Mouse (Mus musculus): ENCODE data around the gene Inpp5d. TPM values are rescaled to one million over a fixed set of nuclear protein-coding genes. Genes with fewer than 3 reads are reported as not detected.

The Inpp5d gene
- total RNA-seq, 2 experiments from 2014 or later = 21.7 to 22.1 TPM

DNA sequence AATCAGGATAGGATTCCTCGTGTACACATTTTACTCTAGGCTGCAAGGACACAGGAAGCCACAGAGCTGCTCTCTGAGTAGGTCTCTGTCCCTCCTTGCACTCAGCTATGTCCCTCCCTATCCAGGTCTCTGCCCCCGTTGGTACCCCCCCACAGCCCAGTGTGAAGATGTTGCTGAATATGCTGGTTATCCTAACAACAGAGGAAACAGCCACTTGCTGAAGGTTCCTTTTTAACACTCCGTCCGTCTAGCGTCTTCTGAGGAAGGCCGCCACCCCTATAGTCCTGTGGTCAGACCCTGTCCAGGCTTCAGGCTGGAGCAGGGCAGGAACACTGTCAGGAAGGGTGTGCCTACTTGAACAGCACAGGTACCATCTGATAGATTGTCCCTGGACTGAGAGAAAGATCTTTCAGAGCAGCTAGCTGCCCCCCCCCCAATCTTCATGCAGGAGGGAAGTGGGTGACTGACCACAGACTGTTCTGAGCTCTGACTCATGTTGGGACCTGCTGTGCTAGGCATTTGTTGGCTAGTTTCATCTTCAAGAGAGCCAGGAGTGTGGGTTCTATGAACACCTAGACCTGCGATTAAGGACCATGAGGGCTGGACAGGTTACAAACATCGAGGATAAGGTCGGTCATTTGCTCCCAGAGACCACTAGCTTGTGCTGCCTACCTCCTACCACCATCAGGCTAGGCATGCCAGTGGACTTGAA is 1.2 kb downstream of the Inpp5d start:
- DNase-seq (ENCODE audit: low spot score in 2 of 2) = peak in 1 of 2 experiments; percentile 19
- intact Hi-C loops (cut with DNase I) = no loop called here

DNA sequence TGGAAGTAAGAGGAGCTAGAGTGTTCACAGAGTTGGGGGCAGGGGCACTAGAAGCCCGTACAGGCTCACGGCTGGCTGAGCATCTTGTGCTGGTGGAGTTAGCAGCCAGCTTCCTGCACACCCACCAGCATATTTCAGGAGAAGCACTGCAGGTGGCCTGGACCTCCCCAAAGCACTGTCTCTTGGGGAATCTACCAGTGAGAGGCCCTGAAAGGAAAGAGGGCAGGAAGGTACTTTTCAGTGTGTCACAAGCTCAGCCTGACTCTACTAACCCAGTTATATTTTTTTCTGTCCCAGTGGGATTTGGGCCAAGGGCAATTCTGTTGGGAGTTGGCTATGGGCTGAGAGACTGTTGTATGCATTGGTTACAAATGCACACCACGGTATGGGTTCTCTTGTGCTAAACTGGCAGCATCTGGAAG is 1.8 kb downstream of the Inpp5d start:
- intact Hi-C loops (cut with DNase I) = no loop called here

DNA sequence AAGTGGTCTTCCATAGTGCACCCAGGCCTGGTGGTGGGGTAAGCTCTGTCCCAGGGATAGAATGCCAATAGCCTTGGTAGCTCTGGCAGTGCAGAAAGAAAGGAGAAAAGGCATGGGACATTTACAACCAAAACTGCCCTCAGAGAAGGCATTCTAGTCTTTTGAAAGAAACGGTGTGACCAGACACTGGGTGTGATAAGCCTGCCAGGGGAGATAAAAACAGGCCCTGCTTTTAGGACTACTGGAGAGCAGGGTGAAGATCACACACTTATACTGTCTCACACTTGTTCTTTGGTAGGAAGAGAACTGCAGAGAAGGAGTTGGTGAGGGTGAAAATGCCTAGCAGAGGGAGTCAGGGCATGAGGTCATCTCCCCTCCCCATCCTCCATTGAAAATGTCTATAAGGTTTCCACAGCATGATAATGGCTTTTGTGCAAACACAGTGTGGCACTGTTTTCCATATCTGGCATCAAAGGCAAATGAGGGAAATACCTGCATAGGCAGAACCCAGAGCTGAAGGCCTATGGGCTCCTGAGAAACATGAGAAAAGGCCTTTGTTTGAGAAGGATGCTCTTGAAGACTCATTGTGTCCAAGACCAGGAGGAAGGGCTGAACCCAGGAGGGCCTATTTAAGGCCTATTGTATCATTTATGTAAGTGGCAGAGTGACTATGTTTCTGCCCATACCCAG is 4.0 kb downstream of the Inpp5d start:
- DNase-seq (ENCODE audit: low spot score in 2 of 2) = no peak
- intact Hi-C loops (cut with DNase I) = no loop called here

More for the DNA sequence above, 1.8 kb downstream of the Inpp5d start:
- DNase-seq (ENCODE audit: low spot score in 2 of 2) = peak in 1 of 2 experiments; percentile 67

DNA sequence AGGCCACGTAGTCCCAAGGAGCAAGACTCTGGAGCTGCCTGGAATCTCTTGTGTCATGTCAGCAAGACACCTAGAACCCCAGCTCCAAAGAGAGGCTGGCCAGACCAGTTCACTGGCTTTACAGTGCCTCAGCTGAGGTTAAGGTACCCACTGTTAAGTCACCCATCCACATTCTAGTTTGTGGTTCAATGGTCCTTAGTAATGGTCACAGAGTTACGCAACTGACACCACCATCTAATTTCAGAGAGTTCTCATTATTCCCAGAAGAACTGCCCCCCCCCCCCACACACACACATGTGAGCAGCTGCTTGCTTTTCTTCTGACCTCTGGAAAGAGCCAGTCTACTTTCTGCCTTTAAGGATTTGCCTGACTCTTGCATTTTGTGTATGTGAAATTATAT is 4.7 kb downstream of the Inpp5d start:
- DNase-seq (ENCODE audit: low spot score in 2 of 2) = no peak
- intact Hi-C loops (cut with DNase I) = no loop called here

DNA sequence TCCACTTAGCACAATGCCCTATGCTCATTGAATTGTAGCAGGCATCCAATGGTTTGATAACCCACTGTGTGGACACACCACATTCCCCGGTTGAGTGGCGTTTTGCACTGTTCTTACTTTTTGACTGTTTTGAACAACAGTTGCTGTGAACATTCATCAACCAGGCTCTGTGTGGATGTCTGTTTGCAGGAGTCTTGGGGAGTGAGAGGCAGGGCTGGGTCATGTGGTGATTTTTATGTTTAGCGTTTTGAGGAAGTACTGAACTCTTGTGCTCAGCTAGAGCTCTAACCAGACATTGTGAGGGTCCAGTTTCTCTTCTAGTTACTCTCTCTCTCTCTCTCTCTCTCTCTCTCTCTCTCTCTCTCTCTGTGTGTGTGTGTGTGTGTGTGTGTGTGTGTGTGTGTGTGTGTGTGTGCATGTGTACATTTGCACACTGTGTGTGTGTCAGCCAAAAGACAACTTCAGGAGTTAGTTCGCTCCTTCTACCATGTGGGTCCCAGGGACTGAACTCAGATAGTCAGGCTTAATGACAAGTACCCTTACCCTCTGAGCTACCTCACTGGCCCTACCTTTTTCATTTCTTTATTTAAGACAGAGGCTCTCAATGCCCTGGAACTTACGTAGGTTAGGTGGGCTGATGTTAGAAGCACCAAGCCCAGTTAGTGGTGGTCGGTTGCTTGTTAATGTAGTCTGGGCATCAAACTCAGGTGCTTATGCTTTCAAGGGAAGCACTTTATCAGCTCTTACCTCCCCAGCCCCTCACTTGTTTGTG is 5.3 kb downstream of the Inpp5d start:
- no peak for DNase-seq (ENCODE audit: low spot score in 2 of 2)
- intact Hi-C loops (cut with DNase I) = no loop called here

DNA sequence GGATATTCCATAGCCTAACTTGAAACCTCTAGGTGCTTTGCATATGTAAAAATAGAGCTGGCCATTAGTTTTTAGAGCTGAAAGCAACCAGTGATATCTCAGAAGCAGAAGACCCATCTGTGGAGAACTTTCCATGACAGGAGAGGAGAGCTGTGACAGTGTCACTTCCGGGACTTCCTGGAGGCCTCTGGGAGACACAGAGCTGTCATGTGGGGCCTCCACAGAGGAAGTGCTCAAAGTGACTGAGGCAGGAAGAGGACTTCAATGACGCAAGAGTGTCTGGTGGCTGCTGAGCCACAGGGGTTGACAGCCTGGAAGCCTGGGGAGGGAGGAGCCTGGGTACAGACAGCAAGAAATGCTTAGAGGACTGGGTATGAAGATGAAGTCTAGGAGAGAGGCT is 6.2 kb downstream of the Inpp5d start:
- DNase-seq (ENCODE audit: low spot score in 2 of 2) = no peak

DNA sequence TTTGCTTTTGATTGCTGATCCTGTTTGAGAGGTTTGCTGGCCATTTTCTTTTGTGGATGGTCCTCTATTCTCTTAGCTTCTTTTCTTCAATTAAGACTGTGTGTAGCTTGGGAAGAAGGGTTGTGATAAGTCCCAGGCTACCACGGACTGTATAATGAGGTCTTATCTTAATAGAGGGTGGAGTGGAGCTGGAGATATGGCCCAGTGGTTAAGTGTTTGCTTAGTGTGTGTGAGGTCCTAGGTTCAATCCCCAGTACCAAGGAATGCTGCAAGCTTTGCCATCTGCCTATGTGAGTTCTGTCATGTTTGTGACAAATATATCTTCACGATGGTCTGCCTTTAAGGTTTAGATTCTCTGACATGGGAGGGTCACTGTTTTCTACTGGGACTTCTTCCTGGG is 8.0 kb downstream of the Inpp5d start:
- intact Hi-C loops (cut with DNase I) = no loop called here
- no peak for DNase-seq (ENCODE audit: low spot score in 2 of 2)

More for the DNA sequence above, 6.2 kb downstream of the Inpp5d start:
- intact Hi-C loops (cut with DNase I) = no loop called here

DNA sequence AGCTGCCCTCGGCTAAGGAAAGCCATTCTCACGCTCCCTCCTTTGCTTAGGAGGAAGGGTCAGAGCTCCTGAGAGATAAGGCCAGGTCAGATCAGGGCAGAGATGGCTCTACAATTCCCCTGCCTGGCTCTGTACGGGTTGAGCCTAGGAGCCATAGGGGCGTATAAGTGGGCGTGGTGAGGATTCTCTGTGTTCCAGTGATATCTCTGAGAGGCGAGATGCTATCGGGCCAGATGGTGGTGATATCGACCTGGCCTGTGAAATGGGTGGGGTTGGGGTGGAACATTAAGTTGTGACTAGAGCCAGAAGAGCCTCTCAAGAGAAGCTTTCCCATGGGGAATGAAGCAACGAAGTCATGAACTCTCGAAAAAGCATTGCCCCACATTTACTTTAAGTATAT is 11.5 kb downstream of the Inpp5d start:
- intact Hi-C loops (cut with DNase I) = no loop called here

DNA sequence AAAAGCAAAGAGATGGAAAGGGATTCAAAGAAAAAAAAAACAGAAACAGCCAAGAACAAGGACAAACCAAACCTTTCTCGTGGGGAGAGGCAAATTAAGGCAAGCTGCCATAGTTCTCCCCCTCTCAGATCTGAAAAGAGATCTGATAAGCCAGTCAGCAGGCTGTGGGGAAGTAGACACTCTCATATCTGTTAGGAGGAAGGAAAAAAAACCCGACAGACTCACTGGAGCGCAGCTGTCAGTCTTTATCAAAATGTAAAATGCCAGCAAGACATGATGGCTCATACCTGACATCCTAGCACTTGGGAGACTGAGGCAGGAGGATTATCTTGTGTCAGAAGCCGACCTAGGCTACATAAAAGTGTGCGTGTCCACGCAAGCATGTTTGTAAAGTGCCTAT is 12.1 kb downstream of the Inpp5d start:
- DNase-seq (ENCODE audit: low spot score in 2 of 2) = no peak
- intact Hi-C loops (cut with DNase I) = no loop called here

More for the DNA sequence above, 11.5 kb downstream of the Inpp5d start:
- DNase-seq (ENCODE audit: low spot score in 2 of 2) = no peak

DNA sequence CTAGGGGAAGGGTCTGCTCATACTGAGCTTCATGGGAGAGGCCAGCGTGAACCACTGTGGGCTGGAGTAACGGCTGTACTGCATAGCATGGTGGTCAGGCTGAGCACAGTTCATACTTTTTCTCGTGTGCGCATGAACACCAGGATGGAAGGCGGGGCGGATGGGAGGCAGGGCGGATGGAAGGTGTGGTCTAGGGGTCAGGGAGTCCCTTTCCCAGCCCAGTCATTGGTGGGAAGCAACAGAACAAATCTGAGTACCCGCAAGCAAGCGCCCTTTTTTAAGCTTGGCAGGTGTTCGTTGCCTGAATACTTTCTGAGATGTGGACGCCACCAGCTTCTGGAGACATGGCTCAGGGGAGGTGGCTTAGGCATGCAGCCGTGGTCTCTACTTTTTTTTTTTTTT is 16.6 kb downstream of the Inpp5d start:
- no peak for DNase-seq (ENCODE audit: low spot score in 2 of 2)
- intact Hi-C loops (cut with DNase I) = no loop called here

DNA sequence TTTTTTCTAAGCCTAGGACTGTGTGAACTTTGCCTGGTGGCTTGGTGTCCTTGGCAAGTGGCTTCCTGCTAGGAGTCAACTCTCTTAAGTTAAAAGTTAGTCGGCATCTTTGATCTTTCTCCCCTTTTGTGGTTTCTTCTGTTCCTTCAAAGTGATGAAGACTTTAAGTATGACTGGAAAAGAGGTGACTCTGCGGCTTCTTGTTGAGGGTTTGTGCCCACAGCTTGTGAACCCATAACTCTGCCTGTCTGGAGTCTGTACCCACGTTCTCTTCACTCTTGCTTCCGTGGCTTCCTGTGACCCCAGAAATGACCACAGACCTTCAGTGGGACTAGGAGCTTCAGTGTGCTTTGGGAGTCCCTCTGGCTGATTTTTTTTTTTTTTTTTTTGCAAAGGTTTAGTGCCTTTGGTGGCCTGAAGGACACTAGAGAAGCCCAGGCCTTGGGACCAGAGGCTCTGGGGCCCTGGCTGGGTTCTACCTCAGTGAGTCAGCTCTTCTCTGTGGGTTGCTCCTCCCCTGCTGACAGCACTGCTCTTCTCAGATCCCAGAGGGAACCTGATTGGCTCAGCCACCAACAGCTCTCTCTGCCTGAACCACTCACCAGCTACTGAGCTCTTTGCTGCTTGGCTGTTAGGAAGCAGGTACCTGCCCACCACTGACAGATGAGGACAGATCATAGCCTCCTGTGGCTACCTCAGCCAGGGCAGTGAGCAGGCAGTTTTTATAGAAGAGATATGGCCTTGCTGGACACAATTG is 17.2 kb downstream of the Inpp5d start:
- no peak for DNase-seq (ENCODE audit: low spot score in 2 of 2)
- intact Hi-C loops (cut with DNase I) = no loop called here

DNA sequence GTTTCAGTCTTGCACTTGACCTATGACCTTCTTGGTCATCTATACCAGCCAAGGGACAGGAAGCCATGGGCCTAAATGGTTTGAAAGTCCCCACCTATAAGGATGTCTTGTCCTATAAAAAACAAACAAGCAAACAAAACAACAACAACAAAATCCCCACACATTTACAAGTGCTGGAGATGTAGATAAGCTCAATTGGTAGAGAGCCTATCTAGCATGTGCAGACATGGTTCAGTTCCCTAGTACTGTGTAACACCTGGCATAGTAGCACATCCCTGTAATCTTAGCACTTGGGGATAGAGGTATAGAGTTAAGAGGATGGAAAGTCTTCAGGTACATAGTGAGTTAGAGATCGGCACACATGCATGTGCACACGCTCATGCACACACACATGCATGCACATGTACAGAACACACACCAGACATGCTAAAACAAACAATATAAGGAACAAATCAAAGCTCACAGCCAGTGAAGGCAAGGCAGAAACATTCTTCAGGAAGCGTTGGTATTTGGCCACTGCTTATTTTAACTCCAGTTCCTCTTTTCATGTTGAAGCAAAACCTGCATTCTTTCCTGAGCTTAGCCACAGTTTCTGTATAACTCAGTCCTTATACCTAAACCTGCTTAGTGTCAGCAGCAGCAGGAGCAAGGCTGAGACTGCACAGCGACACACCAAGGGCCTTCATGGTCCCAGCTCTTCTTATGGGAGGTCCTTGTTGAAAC is 17.9 kb downstream of the Inpp5d start:
- DNase-seq (ENCODE audit: low spot score in 2 of 2) = no peak
- intact Hi-C loops (cut with DNase I) = no loop called here

DNA sequence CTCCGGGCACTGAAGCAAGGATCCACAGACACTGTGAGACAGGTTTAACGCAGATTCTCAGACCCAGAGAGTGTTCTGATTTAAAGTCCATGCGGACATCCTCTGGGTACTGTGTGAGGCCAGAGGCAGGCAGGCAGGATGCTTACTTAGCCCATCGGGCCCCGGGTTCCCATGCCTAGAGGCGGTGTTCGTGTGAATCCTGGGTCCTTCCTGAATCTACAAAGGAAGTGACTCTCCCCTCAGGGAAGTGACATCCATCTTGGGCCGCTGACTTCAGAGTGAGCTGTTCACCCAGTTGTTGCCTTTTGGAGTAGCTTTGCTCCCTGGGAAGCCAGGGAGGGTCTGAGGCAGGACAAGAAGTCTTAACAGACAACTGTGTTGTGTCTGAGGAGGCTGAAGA is 19.6 kb downstream of the Inpp5d start:
- intact Hi-C loops (cut with DNase I) = no loop called here
- DNase-seq (ENCODE audit: low spot score in 2 of 2) = no peak

DNA sequence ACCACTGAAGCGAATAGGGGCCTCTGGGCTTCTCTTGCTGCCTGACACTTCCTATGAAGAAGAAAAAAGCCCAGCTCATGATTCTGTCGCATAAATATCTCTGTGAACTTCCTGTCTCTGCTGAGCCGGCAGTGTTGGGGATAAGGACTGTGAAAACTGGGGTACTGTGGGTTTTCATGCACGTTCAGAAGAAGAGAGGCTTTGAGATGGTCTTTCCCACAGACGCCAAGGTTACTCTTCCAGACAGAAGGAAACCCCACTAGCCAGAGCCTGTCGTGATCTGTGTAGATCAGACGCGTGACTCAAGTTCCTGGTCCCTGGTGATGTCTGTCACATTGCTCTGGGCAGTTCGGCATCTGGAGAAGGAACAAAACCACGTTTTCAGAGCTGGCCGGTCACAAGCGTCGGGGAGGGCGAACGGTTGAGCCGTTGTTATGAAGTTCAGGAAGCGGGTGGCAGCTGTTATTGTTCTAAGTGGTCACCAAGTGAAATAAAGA is 20.1 kb downstream of the Inpp5d start:
- intact Hi-C loops (cut with DNase I) = no loop called here
- peak in 1 of 2 experiments; percentile 48 for DNase-seq (ENCODE audit: low spot score in 2 of 2)

DNA sequence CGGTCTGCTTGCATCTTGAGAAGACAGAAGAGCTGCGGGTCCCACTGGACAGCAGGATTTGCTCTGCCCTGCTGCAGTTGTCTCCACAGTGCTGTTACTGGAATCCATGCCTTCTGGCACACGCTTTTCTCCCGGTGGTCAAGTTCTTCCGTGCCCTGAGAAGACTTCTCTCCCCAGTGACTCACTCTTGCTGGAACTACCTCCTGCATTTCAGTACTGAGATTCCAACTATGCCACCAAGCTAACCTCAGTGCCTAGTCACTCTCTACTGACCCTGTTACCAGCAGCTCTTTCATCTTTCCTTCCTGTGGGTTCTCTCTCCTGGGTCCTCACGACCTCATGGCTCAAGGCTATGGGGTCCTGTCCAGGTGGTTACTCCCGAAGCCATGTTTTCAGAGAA is 22.9 kb downstream of the Inpp5d start:
- intact Hi-C loops (cut with DNase I) = no loop called here
- no peak for DNase-seq (ENCODE audit: low spot score in 2 of 2)

DNA sequence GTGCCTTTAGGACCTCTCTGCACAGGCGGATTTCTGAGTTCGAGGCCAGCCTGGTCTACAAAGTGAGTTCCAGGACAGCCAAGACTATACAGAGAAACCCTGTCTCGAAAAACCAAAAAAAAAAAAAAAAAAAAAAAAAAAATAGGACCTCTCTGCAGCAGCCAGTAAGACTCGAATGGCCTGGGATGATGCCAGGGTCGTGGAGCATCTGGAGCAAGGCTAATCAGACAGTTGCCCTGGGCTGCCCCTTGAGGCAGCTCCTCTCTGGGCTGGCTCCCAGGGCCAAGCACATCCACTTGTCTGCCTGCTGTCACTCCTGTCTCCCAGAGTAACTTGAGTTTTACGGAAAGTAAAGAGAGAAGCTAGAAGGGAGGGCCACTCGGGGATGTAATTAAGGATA is 24.9 kb downstream of the Inpp5d start:
- no peak for DNase-seq (ENCODE audit: low spot score in 2 of 2)
- intact Hi-C loops (cut with DNase I) = no loop called here

DNA sequence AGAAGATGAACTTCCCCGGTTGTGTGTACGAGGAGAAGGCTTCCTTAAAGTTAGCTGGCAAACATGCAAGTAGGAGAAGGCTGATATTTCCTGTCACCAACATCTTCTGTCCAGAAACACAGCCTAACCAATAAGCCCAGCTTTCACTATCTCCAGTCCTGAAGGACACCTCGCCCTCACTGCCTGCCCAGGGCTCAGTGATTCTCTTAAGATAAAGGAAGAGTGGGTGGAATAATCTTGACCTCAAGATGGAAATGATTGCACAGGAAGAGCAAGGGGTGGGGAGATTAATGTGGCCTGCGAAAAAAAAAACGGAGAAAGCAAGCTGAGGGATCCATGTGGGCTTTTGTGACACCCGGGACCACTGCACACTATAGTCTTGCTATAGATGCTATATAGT is 25.6 kb downstream of the Inpp5d start:
- no peak for DNase-seq (ENCODE audit: low spot score in 2 of 2)
- intact Hi-C loops (cut with DNase I) = no loop called here

DNA sequence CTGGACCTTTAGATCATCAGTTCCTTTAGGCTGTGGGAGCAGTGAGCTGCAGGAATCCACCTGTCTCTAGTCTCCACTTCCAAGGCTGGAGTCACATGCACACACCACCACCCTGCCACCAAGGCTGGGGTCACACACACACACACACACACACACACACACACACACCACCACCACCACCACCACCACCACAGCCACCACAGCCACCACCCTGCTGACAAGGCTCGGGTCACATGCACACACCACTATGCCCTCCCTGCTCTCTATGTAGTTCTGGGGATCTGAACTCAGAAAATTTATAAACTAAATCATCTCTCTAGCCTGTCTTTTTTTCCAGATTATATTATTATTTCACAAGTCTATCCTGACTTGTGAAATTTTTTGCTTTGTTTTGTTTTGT is 27.7 kb downstream of the Inpp5d start:
- intact Hi-C loops (cut with DNase I) = no loop called here
- DNase-seq (ENCODE audit: low spot score in 2 of 2) = no peak

DNA sequence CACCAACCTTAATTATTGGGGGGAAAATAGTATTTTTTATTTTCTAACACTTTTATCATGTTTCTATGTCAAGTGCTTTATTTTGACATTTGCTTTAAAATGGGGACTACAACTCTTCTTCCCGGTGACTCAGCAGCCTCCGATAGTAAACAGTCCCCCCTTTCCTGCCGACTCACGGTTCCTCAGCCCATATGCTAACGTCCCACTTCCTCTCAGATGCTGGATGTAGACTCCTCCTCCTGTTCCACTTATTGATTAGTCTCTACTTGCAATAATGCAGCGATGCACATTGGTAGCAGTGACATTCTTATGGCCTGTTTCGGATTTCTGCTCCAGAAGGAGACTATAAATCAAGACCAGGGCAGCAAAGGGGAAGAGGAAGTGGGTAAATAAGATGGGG is 28.5 kb downstream of the Inpp5d start:
- no peak for DNase-seq (ENCODE audit: low spot score in 2 of 2)
- intact Hi-C loops (cut with DNase I) = no loop called here

Measured in left cerebral cortex, postnatal 14 days (tissue).